Mouse (Mus musculus): ENCODE results near the gene Ston2.

GRCm38 (mm10) chr12:91587077-91587476 lies 201.1 kb downstream of the Ston2 start:
- TF ChIP-seq GATA1 (IDR thresholded peaks at IDR 0.05; ENCODE audit: borderline replicate concordance, low read length) (no peak), FLI1 (IDR thresholded peaks at IDR 0.05; ENCODE audit: low read length) (no peak)
